Mouse (Mus musculus) heart, adult 8-10 months (tissue): ENCODE results near the gene Minar1. TPM values are rescaled to one million over a fixed set of nuclear protein-coding genes. Genes with fewer than 3 reads are reported as not detected.

Source experiments
- total RNA-seq, 4 experiments: library from RNA; stranded (reverse); gene quantifications; 2 replicates each; pipeline ENCODE4 v1.2.4; 2022

Minar1 gene
- total RNA-seq, 4 experiments from 2014 or later, result 0.03 to 0.06 (median 0.05) TPM; not detected in 1

Other genes starting within 250 kb of the Minar1 start
- 10 to 100 TPM; 21.9 to 30.3 (median 28.0) TPM for gene Tmed3, start 81.9 kb upstream of the Minar1 start, total RNA-seq
- gene Ankrd34c, start 115.3 kb upstream of the Minar1 start, total RNA-seq, result not detected